Mouse (Mus musculus): Measurements from ENCODE around the gene Cant1. TPM values are rescaled to one million over a fixed set of nuclear protein-coding genes. Genes with fewer than 3 reads are reported as not detected.
"Not testable (repeated sequence)": the region's sequence is repeated elsewhere in the genome, so short reads cannot be mapped to it uniquely, and the experiment has no call there.

Cant1 gene
- total RNA-seq, 1 experiment, result 45.4 TPM

DNA sequence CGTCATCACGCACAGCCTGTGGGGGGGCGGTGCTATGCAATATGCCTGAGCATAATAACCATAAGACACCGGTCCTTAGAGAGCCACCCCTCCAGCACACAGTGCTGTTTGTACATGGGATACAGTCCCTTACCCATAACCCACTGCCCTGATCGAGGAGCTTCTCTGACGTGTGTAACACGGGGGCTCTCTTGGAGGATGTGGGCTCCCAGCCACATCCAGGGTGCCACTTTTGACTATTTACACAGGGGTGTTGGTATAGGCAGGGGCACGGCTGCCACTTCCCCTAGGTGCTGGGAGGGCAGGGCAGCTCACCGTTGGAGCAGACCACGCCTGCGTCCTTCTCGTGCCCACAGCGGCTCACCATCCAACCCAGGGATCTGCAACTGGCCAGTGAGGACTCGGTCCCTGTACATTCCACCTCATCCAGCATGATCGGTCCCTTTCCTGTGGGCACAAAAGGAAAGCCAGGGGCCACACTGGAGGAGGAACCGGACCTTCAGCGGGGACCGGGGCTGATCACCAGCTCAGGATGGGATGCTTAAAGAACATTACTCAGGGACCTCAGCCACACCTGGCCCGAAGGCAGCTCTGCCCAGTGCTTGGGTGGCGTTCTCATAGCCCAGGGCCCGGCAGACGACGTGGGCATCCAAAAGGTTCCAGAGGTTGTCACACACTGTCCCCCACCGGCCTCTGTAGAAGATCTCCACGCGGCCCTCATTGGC, 20.9 kb downstream of the Cant1 start:
- H3K9me3 ChIP-seq (ENCODE audit: control insufficient read depth, insufficient read depth, low read depth, low read length), result no peaks in the 10 kb centered on the region
- H3K4me1 ChIP-seq (ENCODE audit: control insufficient read depth in 2 of 2, insufficient read depth in 2 of 2, low read length in 2 of 2, poor library complexity in 1 of 2), result peaks cover 0 to 8% of the 10 kb centered on the region in 2 experiments; a peak in 2 of 4 replicates
- TF ChIP-seq HCFC1 (IDR thresholded peaks at IDR 0.05; ENCODE audit: borderline replicate concordance, insufficient read depth, low read length) (no peak), MAFK (IDR thresholded peaks at IDR 0.05; ENCODE audit: insufficient read depth, low read depth, low read length) (no peak), CHD2 (IDR thresholded peaks at IDR 0.05; ENCODE audit: low read depth, low read length) (no peak), ZNF384 (IDR thresholded peaks at IDR 0.05; ENCODE audit: low read depth, low read length) (no peak), ZC3H11A (IDR thresholded peaks at IDR 0.05; ENCODE audit: borderline replicate concordance, low read depth, low read length) (no peak)
- no peak overlapping the region for H3K27ac ChIP-seq (ENCODE audit: insufficient read depth, low read depth, low read length, poor library complexity, severe bottlenecking)
- no peak for DNase-seq (ENCODE audit: low read depth, low spot score)
- in situ Hi-C loops (cut with MboI; ENCODE audit: low sequenced_read_pairs in 2 of 2, unreplicated experiment in 2 of 2), result no loop called here
- H3K4me3 ChIP-seq (ENCODE audit: insufficient read depth in 1 of 2, low read depth in 1 of 2, low read length in 2 of 2, poor library complexity in 1 of 2, severe bottlenecking in 1 of 2), result no peak overlapping the region
- H3K9ac ChIP-seq (ENCODE audit: insufficient read depth, low read depth, low read length, poor library complexity, severe bottlenecking), result no peak overlapping the region
- no peaks in the 10 kb centered on the region for H3K36me3 ChIP-seq (ENCODE audit: control insufficient read depth, insufficient read depth, low read length, poor library complexity, severe bottlenecking)

GRCm38 (mm10) chr11:118394538-118394937, 24.3 kb downstream of the Cant1 start:
- no peak for DNase-seq (ENCODE audit: low read depth, low spot score)
- H3K9ac ChIP-seq (ENCODE audit: insufficient read depth, low read depth, low read length, poor library complexity, severe bottlenecking), result no peak overlapping the region
- no peaks in the 10 kb centered on the region for H3K9me3 ChIP-seq (ENCODE audit: control insufficient read depth, insufficient read depth, low read depth, low read length)
- no peak overlapping the region for H3K27ac ChIP-seq (ENCODE audit: insufficient read depth, low read depth, low read length, poor library complexity, severe bottlenecking)
- H3K36me3 ChIP-seq (ENCODE audit: control insufficient read depth, insufficient read depth, low read length, poor library complexity, severe bottlenecking), result no peaks in the 10 kb centered on the region
- H3K4me1 ChIP-seq (ENCODE audit: control insufficient read depth in 2 of 2, insufficient read depth in 2 of 2, low read length in 2 of 2, poor library complexity in 1 of 2), result no peaks in the 10 kb centered on the region
- TF ChIP-seq MAFK (IDR thresholded peaks at IDR 0.05; ENCODE audit: insufficient read depth, low read depth, low read length) (no peak), CHD2 (IDR thresholded peaks at IDR 0.05; ENCODE audit: low read depth, low read length) (no peak), HCFC1 (IDR thresholded peaks at IDR 0.05; ENCODE audit: borderline replicate concordance, insufficient read depth, low read length) (no peak), ZNF384 (IDR thresholded peaks at IDR 0.05; ENCODE audit: low read depth, low read length) (no peak), ZC3H11A (IDR thresholded peaks at IDR 0.05; ENCODE audit: borderline replicate concordance, low read depth, low read length) (no peak)
- no peak overlapping the region for H3K4me3 ChIP-seq (ENCODE audit: insufficient read depth in 1 of 2, low read depth in 1 of 2, low read length in 2 of 2, poor library complexity in 1 of 2, severe bottlenecking in 1 of 2)
- in situ Hi-C loops (cut with MboI; ENCODE audit: low sequenced_read_pairs in 2 of 2, unreplicated experiment in 2 of 2), result no loop called here

DNA sequence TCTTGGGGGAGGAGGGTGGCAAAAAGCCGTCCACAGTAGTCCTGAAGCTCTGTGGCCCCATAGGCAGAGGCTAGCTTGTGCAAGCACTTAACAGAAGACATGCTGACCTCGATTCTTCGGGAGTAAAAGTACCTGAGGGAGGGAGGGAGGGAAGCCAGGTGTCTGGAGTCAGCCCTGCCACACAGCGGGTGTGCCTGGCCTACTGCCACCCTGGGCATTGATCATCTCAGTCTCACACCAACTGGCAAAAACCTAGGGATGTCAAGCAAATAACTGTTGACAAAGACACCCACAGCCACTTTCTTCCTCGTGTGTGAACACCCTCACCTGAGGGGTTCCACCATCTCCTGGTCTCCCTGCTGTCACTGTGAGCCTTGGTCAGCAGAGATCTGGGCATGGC, 24.9 kb downstream of the Cant1 start:
- H3K9me3 ChIP-seq (ENCODE audit: control insufficient read depth, insufficient read depth, low read depth, low read length), result no peaks in the 10 kb centered on the region
- H3K4me3 ChIP-seq (ENCODE audit: insufficient read depth in 1 of 2, low read depth in 1 of 2, low read length in 2 of 2, poor library complexity in 1 of 2, severe bottlenecking in 1 of 2), result no peak overlapping the region
- H3K9ac ChIP-seq (ENCODE audit: insufficient read depth, low read depth, low read length, poor library complexity, severe bottlenecking), result no peak overlapping the region
- TF ChIP-seq ZNF384 (IDR thresholded peaks at IDR 0.05; ENCODE audit: low read depth, low read length) (no peak), ZC3H11A (IDR thresholded peaks at IDR 0.05; ENCODE audit: borderline replicate concordance, low read depth, low read length) (no peak), HCFC1 (IDR thresholded peaks at IDR 0.05; ENCODE audit: borderline replicate concordance, insufficient read depth, low read length) (no peak), MAFK (IDR thresholded peaks at IDR 0.05; ENCODE audit: insufficient read depth, low read depth, low read length) (no peak)
- no peak overlapping the region for H3K27ac ChIP-seq (ENCODE audit: insufficient read depth, low read depth, low read length, poor library complexity, severe bottlenecking)
- DNase-seq (ENCODE audit: low read depth, low spot score), result no peak
- in situ Hi-C loops (cut with MboI; ENCODE audit: low sequenced_read_pairs in 2 of 2, unreplicated experiment in 2 of 2), result no loop called here
- H3K4me1 ChIP-seq (ENCODE audit: control insufficient read depth in 2 of 2, insufficient read depth in 2 of 2, low read length in 2 of 2, poor library complexity in 1 of 2), result no peaks in the 10 kb centered on the region
- H3K36me3 ChIP-seq (ENCODE audit: control insufficient read depth, insufficient read depth, low read length, poor library complexity, severe bottlenecking), result no peaks in the 10 kb centered on the region

DNA sequence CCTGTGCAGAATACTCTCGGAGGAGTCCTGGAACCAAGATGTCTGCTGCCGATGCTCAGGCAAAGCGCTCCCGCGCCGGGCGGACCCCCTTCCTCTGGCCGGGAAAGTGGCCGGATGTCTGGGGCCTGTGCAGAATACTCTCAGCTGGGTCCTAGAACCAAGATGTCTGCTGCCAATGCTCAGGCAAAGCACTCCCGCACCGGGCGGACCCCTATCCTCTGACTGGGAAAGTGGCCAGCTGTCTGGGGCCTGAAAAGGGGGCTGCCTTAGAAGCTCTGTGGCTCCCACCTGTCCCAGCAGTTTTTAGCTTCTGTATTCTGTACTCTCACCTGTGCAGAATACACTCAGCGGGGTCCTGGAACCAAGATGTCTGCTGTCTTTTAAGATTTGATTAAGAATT, 31.1 kb downstream of the Cant1 start:
- H3K4me1 ChIP-seq (ENCODE audit: control insufficient read depth in 2 of 2, insufficient read depth in 2 of 2, low read length in 2 of 2, poor library complexity in 1 of 2); H3K9ac ChIP-seq (ENCODE audit: insufficient read depth, low read depth, low read length, poor library complexity, severe bottlenecking); H3K36me3 ChIP-seq (ENCODE audit: control insufficient read depth, insufficient read depth, low read length, poor library complexity, severe bottlenecking); H3K9me3 ChIP-seq (ENCODE audit: control insufficient read depth, insufficient read depth, low read depth, low read length); H3K27ac ChIP-seq (ENCODE audit: insufficient read depth, low read depth, low read length, poor library complexity, severe bottlenecking); in situ Hi-C loops (cut with MboI; ENCODE audit: low sequenced_read_pairs in 2 of 2, unreplicated experiment in 2 of 2); DNase-seq (ENCODE audit: low read depth, low spot score); H3K4me3 ChIP-seq (ENCODE audit: insufficient read depth in 1 of 2, low read depth in 1 of 2, low read length in 2 of 2, poor library complexity in 1 of 2, severe bottlenecking in 1 of 2): not testable (repeated sequence)
